Mouse (Mus musculus) ovary, postnatal 14 days (tissue): ENCODE measurements around the gene Fbxl13.

Experiments
- DNase-seq: peaks from one replicate; pipeline ENCODE4 v3.0.0; 2022; ENCODE audit warnings: low spot score

The Fbxl13 gene

DNA sequence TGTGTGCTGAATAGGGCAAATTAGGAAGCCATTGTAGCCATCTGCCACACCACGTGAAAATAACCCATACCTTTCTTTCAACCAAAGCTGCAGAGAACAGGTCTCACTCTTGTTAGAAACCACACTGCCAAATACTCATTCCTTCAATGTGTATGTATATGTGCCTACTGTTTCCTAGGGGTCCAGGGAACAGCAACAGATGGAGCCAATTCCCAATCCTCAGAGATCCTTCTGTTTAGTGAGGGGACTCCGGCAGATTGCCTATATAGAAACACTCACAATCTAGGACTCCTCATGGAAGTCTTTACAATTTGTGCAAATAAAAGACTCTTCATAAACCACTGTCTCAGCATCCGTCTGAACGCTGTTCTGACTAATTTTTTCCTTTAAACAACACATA lies 127.2 kb downstream of the Fbxl13 start:
- no peak for DNase-seq

DNA sequence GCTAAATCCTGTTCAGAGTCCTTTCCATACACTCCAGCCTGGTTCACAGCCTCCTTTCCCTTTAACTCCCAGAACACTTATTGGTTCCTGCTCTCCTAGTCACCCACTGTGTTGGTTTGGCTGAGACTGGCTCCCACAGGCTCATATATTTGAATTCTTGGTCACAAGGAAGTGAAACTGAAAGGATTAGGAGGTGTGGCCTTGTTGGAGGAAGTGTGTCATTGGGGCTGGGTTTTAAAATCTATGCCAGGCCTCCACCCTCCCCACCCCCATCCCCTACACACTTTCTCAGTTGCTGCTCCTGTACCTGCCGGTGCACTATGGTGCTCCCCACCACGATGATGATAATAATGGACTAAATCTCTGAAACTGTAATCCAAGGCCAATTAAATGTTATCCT lies 127.9 kb downstream of the Fbxl13 start:
- no peak for DNase-seq

DNA sequence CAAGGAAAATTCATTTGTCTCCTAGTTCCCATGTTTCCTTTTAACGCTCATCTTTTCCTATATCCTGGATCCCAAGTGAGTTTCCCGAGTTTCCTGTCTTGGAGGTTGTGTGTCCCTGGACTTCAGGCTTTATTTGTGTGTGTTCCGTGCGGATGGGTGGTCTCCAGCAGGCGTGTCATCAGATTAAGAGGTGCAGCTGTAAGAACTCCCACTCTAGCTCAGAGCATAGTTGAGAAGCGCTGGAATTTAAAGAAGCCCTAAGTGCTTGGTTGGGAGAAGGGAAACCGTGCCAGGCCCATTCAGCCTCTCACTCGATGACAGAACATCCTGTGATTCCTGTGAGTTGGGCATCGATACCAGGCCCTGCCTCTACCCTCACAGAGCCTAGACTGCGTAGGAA lies 132.1 kb downstream of the Fbxl13 start:
- no peak for DNase-seq

DNA sequence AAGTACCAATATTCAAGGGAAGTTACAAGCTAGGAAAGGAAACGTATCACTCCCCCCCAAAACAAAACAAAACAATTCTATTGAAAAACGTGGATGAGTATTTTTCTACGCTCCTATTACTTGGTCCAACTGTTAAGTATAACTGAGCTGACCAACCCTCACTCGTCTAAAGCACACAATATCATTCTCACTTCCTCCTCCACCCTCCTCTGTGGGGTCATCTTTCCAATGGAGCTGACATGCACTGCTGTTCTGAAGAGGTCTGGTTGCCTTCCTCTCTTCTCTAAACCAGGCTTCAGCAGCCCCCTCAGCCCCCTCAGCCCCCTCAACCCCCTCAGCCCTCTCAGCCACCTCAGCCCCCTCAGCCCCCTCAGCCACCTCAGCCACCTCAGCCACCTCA lies 135.6 kb downstream of the Fbxl13 start:
- DNase-seq = no peak

DNA sequence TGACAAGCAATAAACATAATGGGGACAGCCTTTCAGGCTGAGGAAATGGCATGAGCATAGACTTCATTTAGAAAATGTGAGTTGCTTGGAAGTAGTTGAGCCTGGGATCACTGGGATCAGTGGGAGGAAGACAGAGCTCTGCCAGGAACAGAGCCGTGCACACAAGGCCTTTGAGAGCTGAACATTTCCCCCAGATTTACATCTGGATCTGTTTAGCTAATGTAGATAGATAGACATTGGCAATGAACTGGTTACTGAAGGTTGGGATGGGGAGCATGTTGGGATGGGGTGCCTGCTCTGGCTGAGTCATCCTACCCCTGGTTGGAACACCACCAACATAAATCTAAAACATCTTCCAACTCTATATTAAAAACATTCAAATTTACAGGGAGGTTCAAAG lies 138.5 kb downstream of the Fbxl13 start:
- DNase-seq = no peak

DNA sequence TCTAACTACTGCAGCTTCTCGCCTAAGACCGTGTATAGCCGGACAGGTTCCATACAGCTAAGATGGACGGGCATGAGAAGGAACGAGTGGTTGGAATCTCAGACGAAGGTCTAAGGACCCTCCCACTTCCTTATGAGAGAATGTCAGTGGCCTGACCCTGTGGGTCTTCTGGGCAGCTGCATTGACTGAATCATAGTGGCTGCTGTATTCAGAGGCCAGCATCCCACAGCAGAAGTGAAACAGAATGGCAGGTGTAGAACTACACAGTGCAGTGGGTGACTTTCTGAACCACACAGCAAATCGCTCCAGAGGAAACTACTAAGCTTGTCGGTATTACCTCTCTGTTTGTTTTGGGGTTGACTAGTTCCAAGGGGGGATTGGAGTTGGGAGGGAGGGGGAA lies 140.3 kb downstream of the Fbxl13 start:
- no peak for DNase-seq

DNA sequence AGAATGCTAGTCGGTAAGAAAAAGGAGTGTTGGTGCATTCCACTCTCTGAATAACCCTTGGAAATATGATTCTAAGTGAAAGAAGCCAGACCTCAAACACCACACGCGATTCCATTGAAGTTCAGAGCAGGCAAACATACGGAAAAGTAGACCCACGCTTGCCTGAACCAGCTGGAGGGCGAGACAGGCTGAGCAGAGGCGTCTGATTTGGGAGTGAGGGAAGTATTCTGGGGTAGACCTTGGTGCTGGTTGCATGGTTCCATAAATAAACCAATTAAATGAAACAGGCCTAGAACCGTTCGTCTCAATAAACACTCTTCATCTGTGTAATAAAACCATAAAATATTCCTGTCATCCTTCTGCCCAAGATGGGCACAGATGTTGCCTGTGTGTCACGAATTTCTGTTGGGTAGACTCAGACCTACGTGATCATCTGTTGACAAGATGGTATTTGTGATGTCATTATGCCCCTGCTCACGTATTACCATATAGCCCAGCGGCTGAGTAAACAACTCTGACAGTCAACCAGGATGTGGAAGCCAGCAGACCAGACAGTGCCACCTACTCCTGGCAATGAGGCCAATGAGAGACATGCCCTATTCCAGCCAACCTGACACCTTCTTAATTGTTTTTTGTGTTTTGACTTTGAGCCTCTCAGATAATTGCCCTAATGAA lies 142.4 kb downstream of the Fbxl13 start:
- DNase-seq = no peak

DNA sequence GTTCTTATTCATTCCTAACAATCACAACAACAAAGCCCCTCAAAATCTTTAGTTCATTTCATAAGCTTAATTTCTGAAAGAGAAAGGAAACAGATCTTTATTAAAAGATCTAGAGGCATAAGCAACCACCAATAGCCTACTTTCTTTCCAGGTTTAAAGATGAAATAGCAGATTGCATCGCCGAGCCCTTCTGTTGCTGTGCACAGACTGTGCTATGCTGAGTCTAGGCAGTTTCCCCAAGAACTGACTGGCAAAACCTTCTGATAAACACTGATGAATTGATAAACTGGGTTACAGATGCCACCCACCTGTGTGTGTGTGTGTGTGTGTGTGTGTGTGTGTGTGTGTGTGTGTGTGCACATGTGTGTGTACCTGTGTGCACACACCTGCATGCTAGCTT lies 144.5 kb downstream of the Fbxl13 start:
- no peak for DNase-seq

DNA sequence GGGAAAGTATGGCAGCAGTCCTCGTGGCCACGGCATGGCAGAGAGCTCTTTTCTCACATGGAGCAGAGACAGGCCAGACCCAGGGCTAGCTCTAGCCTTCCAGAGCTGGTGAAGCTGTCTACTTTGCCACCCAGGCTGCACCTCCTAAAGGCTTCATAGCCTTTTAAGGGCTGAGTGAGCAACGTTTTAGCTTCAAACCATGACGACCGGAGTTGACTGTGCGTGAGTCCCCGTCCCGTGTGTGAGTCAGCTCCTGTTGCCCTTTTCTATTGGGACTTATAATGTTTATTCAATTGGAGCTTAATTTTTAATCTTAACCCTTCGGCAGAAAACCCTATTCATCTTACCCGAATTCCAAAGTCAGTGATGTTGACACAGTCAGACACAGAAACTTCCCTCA lies 145.3 kb downstream of the Fbxl13 start:
- no peak for DNase-seq

DNA sequence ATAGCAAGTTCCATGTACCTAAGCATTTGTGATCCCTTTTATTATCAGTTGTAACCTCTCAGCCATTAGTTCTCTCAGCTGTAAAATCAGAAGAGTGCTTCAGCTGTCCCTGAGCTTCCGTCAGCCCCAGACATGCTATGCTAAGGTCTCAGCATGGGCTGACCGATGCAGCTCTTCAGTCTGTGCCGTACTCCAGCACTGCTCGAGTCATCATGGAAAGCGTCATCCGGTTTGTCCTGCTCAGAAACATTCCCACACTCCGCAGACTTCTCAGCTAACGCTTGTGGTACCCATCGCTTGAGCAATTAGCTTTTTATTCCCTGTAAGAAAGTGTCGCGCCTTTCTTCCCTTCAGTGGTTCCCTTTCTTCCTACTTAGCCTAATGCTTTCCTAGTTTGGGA lies 146.5 kb downstream of the Fbxl13 start:
- DNase-seq = no peak

DNA sequence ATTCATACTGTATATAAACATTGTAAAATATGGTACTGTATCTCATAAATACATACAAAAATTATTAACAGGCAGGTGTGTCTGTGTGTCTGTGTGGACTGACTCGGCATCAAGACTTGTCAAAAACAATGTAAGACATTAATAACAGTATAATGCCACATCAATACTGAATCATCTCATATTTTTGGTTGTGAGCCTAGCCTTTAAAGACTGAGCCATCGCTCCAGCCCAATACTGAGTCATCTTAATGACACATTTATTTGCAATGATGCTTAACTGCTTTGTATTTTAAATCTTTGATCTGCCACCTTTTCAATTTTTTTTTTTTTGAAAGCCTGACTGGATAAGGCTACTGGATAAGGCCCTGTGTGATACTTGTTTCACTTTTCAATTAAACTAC lies 146.9 kb downstream of the Fbxl13 start:
- no peak for DNase-seq

DNA sequence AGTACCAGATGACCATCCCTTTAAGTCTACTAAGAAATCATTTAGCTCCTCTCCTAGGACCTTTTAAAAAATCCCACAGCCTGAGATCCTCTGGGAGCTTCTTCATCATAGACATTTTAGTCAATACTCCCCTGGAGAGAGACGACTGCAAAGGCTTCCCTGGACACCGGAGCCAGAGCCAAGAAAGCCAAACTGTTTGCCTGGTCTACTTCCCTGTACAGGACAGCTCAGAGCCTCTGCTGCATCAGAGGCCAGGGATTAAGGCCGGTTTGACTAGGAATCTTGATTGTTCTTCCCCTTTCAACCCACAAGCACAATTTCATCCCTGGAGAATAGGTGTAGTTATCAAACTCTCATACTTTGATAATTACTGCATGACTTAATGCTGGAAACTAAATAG lies 148.6 kb downstream of the Fbxl13 start:
- no peak for DNase-seq

DNA sequence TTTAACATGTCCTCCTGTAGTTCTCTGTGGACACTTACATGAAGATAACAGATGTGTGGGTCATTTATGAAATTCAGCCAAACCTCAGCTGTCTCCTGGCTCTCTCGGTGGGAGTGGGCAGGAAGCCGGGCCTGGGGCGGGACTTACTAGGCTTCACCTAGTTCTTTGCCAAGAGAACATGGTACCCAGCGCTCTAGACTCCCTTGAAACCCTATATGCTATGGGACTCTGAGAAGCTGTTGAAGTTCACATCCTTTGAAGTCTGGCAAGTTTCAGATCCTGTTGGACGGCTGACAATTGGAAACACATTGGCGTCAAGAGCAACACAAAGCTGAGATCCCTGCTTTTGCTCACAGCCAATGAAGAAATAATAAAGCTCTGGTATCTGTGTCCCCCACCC lies 149.1 kb downstream of the Fbxl13 start:
- peak; percentile 29 for DNase-seq

DNA sequence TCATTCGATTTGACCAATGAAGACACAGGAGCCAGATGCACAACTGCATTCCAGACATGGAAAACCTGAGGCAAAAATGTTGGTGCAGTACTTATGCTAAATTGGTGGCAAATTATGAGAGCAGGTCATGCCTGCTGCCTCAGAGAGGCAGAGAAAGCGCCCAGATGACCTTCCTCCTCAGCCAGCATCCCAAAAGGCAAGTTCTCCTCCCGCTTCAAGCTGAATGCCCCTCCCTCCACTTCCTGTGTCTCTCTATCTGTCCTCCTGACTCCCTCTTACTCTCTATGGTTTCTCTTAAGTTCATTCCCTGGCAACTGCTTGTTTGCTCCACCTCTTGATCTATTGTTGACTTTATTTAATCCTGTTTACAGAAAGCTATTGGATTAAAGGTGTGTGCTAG lies 150.7 kb downstream of the Fbxl13 start:
- no peak for DNase-seq

DNA sequence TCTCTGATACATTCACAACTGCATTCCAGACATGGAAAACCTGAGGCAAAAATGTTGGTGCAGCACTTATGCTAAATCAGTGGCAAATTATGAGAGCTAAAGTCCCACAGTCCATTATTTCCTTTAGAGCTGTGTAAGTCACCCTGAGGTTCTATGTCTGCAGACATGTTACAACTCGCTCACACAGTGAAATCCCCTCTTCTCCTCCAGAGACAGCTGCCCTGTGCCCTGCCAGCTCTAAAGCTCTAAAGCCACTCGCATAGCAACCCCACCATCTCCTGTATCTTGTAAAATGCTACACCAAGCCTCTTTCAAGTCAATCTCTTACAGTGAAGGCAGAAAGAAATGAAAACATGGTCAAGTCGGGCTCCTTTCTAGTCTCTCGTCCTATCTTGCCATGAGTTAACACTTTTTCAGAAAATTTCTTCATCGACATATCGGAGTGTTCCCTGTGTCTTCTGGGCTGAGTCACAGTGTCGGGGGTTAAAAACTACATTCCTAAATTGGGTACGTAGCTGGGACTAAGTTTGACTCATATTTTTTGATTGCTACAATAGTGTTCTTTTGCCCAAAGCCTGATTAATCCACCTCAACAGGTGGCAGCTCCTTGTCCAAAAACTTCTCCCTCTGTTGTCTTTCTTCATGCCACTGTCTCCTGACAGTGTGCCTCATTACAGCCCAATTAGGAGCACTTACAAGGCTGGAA lies 152.0 kb downstream of the Fbxl13 start:
- no peak for DNase-seq

DNA sequence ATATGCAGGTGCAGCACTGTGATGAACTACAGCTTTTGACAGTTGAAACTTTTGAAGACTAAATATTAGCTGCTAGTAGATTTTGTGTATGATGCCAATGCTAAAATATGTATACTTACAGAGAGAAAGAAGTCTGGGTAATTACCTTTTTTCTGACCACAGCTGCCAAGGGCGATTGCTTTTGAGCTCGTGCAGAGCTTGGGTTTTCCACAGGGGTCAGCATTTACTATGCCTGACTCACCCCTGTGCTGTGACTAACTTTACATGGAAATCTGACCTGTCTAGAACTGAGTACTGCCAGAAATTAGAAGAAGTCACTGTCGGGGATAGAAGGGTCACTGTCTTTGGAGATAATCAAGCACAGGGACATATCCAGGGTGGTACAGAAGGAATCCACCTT lies 153.2 kb downstream of the Fbxl13 start:
- no peak for DNase-seq

DNA sequence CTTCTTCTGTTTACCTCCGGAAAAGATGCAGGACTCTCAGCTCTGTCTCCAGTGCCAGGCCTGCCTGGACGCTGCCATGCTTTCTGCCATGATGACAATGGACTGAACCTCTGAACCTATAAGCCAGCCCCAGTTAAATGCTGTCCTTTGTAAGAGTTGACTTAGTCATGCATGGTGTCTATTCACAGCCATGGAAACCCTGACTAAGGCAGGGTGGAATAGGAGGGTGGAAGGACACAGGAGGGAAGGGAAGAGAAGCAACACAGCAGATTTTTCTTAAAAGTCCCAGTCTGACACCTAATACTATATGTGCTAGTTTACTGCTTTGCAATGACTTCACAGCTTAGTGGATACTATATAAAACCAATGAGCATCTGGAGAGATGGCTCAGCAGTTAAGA lies 154.0 kb downstream of the Fbxl13 start:
- DNase-seq = no peak

DNA sequence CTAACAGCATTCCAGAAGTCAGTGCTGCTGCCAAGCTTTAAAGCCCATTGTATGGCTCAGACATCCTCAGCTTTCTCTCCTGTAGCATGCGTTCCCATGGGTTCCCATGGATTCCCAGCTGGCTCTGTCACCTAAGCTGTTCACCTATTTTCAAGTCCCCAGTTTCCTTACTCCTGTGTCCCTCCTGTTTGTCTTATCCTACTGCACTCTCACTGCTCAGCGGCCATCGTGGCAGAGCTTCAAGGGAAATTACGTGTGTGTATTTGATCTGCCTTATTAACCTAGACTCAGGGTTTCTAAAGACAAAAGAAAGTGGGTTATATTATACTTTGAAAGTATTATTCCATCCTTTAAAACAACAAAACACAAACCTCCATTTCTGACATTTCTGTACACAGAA lies 156.3 kb downstream of the Fbxl13 start:
- DNase-seq = no peak

DNA sequence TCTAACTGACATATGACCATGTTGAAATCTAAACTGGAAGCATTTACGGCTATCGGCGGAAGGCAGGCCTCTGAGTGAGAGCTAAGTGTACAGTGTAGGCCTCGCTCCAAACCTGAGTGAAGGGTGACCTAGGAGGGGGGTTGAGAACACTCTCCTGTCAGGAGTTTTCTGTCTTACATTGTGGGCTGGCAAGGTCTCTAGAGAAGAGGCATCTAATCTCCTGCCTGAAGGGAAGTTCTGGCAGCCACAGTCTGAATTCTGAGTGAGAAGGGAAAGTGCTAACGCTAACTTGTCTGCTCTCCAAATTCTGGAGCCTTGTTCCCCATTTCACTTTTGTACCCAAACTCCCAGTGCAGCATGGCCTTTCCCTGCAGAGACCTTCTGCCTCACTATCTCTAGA lies 156.9 kb downstream of the Fbxl13 start:
- no peak for DNase-seq

DNA sequence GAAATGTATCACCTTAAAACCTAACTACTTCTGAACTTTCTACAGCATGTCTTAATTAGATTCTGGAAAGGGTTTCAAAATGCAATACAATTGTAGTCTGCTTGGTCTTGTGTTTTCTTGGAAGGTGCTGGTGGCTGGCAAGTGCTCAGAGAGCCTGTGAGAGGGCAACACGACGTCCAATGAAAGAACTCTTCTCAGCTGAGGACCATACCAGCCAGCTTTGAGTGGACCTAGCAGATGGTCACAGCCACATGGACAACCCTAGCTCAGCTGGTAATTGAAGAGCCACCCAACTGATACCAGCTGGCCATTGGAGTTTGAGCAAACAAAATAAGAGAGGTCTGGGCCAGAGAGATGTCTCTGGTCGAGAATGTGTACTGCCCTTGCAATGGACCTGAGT lies 157.7 kb downstream of the Fbxl13 start:
- no peak for DNase-seq

DNA sequence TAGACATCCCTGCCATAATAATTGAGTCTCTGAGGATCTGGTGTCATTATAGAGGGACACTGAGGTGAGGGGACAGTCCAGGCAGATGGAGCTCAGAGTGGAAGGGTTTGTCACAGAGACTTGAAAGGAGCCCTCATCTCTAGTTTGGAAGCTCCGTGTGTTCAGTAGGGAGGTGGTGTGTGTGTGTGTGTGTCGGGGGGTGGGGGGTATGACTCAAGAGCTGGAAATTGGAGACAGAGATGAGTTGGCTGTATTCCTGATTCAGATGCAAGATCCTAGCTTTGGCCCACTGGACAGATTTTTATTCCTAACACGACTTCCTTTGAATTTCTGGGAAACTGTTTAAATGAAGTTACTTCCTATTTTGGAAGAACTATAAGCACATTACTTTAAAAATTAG lies 158.1 kb downstream of the Fbxl13 start:
- DNase-seq = no peak

DNA sequence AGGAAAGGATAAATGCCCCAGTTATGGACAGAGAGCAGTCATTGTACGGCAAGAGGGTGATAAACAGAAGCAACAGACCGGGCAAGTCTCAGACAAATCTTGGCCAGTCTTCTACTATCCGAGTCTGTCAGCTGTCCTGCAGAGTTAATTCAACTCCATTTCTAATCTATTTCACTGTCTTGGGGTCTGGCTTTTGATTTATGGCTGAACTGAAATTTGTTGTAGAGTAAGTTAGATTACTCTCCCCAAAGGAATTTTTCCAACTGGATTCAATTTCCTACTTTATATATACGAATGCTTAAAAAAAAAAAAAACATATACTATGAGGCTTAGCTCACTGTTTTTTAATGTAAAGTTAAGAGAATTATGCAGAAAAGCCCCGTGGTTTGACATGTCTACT lies 158.6 kb downstream of the Fbxl13 start:
- DNase-seq = no peak

DNA sequence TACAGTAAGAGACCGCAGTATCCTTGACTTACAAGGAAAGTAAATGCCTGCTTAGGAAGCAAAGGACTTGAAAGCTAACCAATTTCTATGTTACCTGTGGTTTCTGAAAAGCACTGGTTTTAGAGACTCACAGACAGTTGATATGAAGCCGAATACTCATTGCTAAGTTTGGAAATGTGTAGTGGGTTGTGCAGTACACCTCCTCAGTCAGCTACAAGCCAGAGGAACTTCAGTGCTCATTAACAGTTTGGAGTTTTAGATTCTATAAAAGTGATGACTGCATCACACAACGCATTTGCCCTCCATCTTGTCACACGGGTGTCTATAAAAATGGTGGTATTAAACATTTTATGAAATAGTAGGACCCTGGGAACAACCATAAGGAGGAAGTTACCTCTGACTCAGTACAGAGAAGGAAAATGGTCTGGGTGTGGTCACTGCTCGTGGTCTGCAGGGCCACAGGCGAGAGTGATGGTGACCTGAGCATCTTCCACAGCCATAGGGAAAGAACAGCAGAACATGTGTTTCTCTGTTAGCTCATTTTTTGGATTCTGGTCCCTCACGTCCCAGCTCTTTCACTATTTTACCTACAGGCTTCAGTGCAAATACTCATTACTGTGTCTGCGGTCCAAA lies 160.1 kb downstream of the Fbxl13 start:
- DNase-seq = no peak

DNA sequence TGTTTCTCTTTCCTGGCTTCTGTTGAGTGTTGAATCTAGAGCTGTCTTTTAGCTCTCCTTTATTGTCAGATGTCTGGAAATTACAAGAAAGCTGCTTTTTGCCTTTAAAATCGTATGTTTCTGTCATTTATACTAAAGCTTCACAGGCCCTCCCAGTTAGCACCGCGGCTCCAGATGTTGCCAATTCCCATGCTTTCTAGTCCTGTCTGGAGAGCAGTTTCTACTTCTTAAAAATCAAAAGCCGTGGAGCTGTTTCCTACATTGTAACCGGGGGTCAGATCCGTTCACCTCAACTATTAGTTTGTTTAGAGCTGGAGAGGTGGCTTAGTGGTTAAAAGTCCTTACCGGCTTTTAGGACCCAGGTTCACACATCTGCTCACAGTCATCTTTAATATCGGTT lies 162.2 kb downstream of the Fbxl13 start:
- no peak for DNase-seq
